Mouse (Mus musculus): Measurements from ENCODE around the gene Cacna1e. TPM values are rescaled to one million over a fixed set of nuclear protein-coding genes. Genes with fewer than 3 reads are reported as not detected.
A peak's percentile ranks its signal among the peaks of the same experiment; 100 is the strongest.

Gene Cacna1e
- polyA plus RNA-seq, 1 experiment = 0.28 TPM

DNA sequence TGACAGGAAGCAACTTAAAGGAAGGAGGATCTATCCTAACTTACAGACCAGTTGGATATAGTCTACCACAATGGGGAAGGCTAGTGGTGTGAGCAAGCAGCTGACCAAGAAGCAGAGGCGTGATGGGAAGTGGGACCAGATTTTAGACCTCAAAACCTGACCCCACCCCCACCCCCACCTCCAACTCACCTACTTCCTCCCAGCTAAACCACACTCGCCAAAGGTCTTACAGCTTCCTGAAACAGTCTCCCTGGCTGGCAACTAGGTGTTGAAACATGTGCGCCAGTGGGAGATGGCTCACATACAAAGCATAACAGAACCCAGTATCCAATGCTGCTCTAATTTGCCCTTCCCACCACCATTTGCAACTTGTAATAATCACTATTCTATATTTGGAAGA lies 29.7 kb downstream of the Cacna1e start:
- Histone ChIP-seq H3K4me3 (ENCODE audit: insufficient read depth, low read depth, low read length) (no peak overlapping the region), H3K4me1 (ENCODE audit: control insufficient read depth, insufficient read depth, low read length) (no peaks in the 10 kb centered on the region), H3K27me3 (replicated peaks; ENCODE audit: control insufficient read depth, insufficient read depth, low read length) (no peaks in the 10 kb centered on the region), H3K36me3 (ENCODE audit: control insufficient read depth, insufficient read depth, low read length) (no peaks in the 10 kb centered on the region), H3K27ac (ENCODE audit: insufficient read depth, low read depth, low read length) (no peak overlapping the region)
- TF ChIP-seq CTCF (conservative IDR thresholded peaks at IDR 0.05; ENCODE audit: insufficient read depth, insufficient read length, low read depth, low read length) (no peak), POLR2A (IDR thresholded peaks at IDR 0.05; ENCODE audit: low read depth, low read length) (no peak)
- DNase-seq = no peak
- WGBS = 79% methylated on average over 3 of the region's 3 CpGs

DNA sequence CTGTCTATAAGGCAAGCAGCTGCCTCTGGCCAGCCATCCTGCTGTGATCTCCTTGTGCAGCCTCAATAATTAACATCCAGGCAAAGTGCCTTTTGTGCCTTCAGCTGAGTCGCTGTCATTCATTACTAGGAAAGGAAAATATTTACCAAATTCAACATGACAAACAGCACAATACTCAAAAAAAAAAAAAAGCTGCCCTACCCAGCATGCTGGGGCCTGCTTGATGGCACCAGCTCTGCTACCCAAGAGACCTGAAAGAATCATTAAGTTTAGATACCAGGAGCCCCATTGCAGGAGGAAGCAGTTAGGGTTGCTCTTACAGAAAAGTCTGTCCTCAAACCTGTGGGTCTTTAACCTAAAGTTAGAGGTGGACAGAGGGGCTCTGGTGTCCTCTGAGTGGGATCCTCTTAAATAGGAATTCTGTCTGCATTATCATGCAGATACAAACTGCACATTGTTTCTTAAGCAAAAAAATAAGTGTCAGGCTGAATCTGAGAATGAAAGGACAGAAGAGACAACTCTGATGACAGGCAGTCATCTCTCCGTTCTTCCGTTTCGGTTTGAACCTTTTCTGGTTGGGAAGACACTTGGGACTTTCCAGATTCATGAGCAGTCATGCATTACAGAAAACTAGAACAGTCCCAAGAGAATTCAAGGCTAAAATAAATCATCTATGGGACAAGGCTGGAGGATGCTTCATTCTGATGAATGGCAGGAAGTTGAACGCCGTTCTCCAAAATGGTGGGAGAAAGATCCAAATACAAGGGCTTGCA lies 33.6 kb downstream of the Cacna1e start:
- 42% methylated on average over 6 of the region's 6 CpGs for WGBS
- H3K36me3 ChIP-seq (ENCODE audit: control insufficient read depth, insufficient read depth, low read length) = no peaks in the 10 kb centered on the region
- H3K4me1 ChIP-seq (ENCODE audit: control insufficient read depth, insufficient read depth, low read length) = no peaks in the 10 kb centered on the region
- H3K4me3 ChIP-seq (ENCODE audit: insufficient read depth, low read depth, low read length) = no peak overlapping the region
- no peaks in the 10 kb centered on the region for H3K27me3 ChIP-seq (replicated peaks; ENCODE audit: control insufficient read depth, insufficient read depth, low read length)
- no peak for TF ChIP-seq POLR2A (IDR thresholded peaks at IDR 0.05; ENCODE audit: low read depth, low read length)
- no peak for TF ChIP-seq CTCF (conservative IDR thresholded peaks at IDR 0.05; ENCODE audit: insufficient read depth, insufficient read length, low read depth, low read length)
- peak; percentile 51 for DNase-seq
- H3K27ac ChIP-seq (ENCODE audit: insufficient read depth, low read depth, low read length) = no peak overlapping the region

DNA sequence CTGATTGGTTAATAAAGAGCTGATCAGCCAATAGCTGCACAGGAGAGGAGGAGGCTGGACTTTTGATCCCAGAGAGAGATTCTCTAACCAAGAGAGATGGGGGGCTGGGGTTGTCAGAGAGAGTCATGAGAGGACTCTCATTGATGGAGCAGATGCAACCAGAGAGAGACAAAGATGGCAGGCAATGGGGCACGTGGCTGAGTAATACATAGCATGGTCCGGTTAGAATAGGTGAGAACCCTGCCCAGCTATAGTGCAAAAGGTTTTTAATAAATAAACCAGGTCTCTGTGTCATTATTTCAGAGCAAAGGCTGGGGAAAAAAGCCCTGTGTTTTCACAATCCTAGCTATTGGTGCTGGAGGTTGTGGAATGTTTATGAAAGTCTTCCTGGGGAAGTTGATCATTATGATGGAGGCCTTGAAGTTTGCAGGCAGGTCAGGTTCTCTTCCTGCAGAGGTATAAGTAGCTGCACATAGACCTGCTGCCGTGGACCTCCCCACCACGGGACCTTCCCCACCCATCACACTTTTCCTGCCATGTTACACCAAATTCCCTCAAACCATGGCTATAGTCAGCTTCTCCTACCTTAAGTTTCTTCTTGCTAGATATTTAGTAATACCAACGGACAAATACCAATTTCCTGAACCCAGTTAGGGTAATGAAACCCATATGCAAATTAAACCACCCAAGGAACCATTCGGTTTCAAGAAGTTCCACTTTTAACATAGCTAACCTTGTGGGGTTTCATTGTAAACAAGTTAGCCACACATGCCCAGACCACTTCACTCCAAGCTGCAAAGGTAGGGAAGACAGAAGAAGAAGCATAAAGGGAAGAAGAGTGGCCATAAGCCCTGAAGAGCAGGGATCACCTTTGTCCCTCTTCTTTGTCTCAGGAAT lies 35.4 kb downstream of the Cacna1e start:
- Histone ChIP-seq H3K4me1 (ENCODE audit: control insufficient read depth, insufficient read depth, low read length) (no peaks in the 10 kb centered on the region), H3K27ac (ENCODE audit: insufficient read depth, low read depth, low read length) (no peak overlapping the region), H3K36me3 (ENCODE audit: control insufficient read depth, insufficient read depth, low read length) (no peaks in the 10 kb centered on the region), H3K4me3 (ENCODE audit: insufficient read depth, low read depth, low read length) (no peak overlapping the region), H3K27me3 (replicated peaks; ENCODE audit: control insufficient read depth, insufficient read depth, low read length) (no peaks in the 10 kb centered on the region)
- 77% methylated on average over 6 of the region's 6 CpGs for WGBS
- TF ChIP-seq POLR2A (IDR thresholded peaks at IDR 0.05; ENCODE audit: low read depth, low read length) (no peak), CTCF (conservative IDR thresholded peaks at IDR 0.05; ENCODE audit: insufficient read depth, insufficient read length, low read depth, low read length) (no peak)
- no peak for DNase-seq

DNA sequence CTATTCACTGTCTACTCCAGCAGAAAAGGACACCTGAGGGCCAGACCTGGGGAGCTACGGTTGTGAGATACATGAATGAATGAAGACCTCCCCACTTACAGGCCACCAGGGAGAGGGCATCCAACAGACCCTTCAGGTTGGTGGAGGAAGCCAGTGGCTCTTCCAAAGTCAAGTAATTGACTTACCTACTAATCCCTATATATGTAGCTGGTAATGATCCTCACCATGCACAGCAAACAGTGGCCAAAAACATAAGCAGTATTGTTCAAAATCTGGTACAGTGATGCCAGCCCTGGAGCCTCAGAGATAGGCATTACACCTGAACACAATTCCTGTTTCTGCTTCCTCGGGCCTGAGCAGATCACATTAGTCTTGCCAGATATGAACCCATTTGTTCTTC lies 37.4 kb downstream of the Cacna1e start:
- WGBS = 89% methylated on average over 2 of the region's 2 CpGs
- no peak overlapping the region for H3K4me3 ChIP-seq (ENCODE audit: insufficient read depth, low read depth, low read length)
- H3K27ac ChIP-seq (ENCODE audit: insufficient read depth, low read depth, low read length) = no peak overlapping the region
- DNase-seq = no peak
- no peaks in the 10 kb centered on the region for H3K4me1 ChIP-seq (ENCODE audit: control insufficient read depth, insufficient read depth, low read length)
- no peaks in the 10 kb centered on the region for H3K36me3 ChIP-seq (ENCODE audit: control insufficient read depth, insufficient read depth, low read length)
- TF ChIP-seq POLR2A (IDR thresholded peaks at IDR 0.05; ENCODE audit: low read depth, low read length) (no peak), CTCF (conservative IDR thresholded peaks at IDR 0.05; ENCODE audit: insufficient read depth, insufficient read length, low read depth, low read length) (no peak)
- no peaks in the 10 kb centered on the region for H3K27me3 ChIP-seq (replicated peaks; ENCODE audit: control insufficient read depth, insufficient read depth, low read length)

DNA sequence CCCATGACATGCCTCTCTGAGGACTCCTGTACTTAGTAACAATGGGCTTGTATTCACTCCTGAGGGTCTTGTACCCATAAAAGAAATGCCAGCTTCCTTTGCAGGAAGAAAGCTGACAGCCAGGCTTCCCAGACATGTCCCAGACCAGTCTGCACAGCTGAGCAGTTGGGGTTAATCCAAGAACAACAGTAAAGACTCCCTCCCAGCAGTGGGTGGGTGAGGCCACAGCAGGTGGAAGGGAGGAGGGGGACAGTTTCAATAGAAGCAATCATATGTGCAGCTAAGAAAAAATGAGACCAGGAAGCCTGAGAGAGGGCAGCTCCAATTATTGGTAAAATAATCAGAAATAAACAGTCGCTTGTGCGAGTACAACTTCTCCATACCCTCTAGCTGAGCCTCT lies 40.9 kb downstream of the Cacna1e start:
- Histone ChIP-seq H3K27me3 (replicated peaks; ENCODE audit: control insufficient read depth, insufficient read depth, low read length) (no peaks in the 10 kb centered on the region; the same call in 1 of the 2 replicates), H3K4me3 (ENCODE audit: insufficient read depth, low read depth, low read length) (no peak overlapping the region), H3K27ac (ENCODE audit: insufficient read depth, low read depth, low read length) (no peak overlapping the region), H3K4me1 (ENCODE audit: control insufficient read depth, insufficient read depth, low read length) (no peaks in the 10 kb centered on the region), H3K36me3 (ENCODE audit: control insufficient read depth, insufficient read depth, low read length) (no peaks in the 10 kb centered on the region)
- 84% methylated on average over 2 of the region's 2 CpGs for WGBS
- no peak for TF ChIP-seq POLR2A (IDR thresholded peaks at IDR 0.05; ENCODE audit: low read depth, low read length)
- no peak for TF ChIP-seq CTCF (conservative IDR thresholded peaks at IDR 0.05; ENCODE audit: insufficient read depth, insufficient read length, low read depth, low read length)
- DNase-seq = no peak

DNA sequence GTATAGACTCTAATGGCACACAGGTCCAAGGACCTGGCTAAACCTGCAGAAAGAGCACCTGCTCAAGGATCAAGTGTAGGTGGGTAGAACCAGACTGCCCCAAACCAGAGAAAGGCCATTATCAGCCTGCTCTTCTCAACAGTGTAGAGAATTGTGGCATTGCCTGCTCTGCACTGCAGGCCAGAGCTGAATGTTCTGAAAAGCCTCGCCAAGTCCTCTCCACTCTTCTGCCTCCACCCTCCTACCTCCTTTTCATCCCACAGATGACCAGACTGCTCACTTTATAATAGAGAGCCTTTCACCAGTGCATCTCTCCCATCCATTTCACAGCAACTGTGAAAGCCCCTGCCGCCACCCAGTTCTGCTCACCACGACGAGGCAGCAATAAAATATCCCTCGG lies 42.0 kb downstream of the Cacna1e start:
- Histone ChIP-seq H3K27me3 (replicated peaks; ENCODE audit: control insufficient read depth, insufficient read depth, low read length) (no peaks in the 10 kb centered on the region; the same call in 1 of the 2 replicates), H3K4me3 (ENCODE audit: insufficient read depth, low read depth, low read length) (no peak overlapping the region), H3K4me1 (ENCODE audit: control insufficient read depth, insufficient read depth, low read length) (no peaks in the 10 kb centered on the region), H3K36me3 (ENCODE audit: control insufficient read depth, insufficient read depth, low read length) (no peaks in the 10 kb centered on the region), H3K27ac (ENCODE audit: insufficient read depth, low read depth, low read length) (no peak overlapping the region)
- 49% methylated on average over 5 of the region's 5 CpGs for WGBS
- DNase-seq = no peak
- TF ChIP-seq CTCF (conservative IDR thresholded peaks at IDR 0.05; ENCODE audit: insufficient read depth, insufficient read length, low read depth, low read length) (no peak), POLR2A (IDR thresholded peaks at IDR 0.05; ENCODE audit: low read depth, low read length) (no peak)
